8 mouse cellular contexts compared by ENCODE assay signal in the genomic region with DNA sequence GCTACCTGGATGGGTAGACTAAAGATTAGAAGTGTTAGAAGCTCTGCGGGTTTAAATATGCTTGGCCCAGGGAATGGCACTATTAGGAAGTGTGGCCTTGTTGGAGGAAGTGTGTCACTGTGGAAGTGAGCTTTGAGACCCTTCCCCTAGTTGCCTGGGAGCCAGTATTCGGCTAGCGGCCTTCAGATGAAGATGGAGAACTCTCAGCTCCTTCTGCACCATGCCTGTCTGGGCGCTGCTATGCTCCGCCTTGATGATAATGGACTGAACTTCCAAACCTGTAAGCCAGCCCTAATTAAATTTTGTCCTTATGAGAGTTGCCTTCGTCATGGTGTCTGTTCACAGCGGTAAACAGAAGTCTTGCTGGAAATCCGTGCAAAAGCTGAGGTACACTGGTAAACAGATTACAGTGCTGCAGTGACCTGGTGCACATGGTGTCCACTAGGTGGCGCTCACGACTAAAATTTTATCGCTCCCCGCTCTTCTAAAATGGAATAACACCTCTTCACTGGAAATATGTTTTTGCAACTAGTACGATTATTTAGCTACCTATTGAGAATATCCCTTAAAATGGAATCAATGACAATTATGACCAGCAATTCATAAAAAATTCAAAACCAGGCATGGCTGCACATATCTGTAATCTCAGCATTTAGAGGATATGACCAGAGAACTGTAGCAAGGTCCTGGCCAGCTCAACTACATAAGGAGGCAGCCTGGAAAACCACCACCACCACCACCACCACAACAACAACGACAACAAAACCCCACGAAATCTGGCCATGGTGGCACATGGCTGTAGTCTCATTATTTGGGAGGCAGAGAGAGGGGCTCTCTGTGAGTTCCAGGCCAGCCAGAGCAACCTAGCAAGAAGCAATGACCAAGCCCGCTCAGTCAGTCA.
A peak's percentile ranks its signal among the peaks of the same experiment; 100 is the strongest.
DNase-seq lines count a peak whose midpoint lies in the region.

No protein-coding gene starts in this region.

- peak; percentile 82 for DNase-seq in CD4-positive helper T cell, adult 2 months (ENCODE audit: low read depth, low spot score)
- peak; percentile 38 for DNase-seq in WW6 (ENCODE audit: low read depth, low spot score)
- peak; percentile 84 to 87 for DNase-seq in cerebellum, postnatal 36 days
- DNase-seq in gastrocnemius, postnatal 4 days (ENCODE audit: low spot score in 2 of 2): peak; percentile 46 to 72
- DNase-seq in kidney, postnatal 14 days: peak; percentile 69
- peak; percentile 51 for DNase-seq in lung, postnatal 25 days (ENCODE audit: low spot score)
- peak; percentile 81 for DNase-seq in right cerebral cortex, adult 18-20 months
- DNase-seq in urinary bladder, adult 2 months (ENCODE audit: low spot score): peak; percentile 37

Comparison
In these comparisons a context has a peak if more than half of its experiments do, and no peak if none do; other contexts are left out.
1. Peak in every context shown above with its lines: DNase-seq.